Mouse (Mus musculus) G1E (cell line): ENCODE data around the gene Adcy2. TPM values are rescaled to one million over a fixed set of nuclear protein-coding genes. Genes with fewer than 3 reads are reported as not detected.

ENCODE experiments used
- ATAC-seq: 2 replicates; pipeline ENCODE4 v1.8.0; 2016; ENCODE audit warnings: mild to moderate bottlenecking; ENCODE audit not compliant: insufficient number of reproducible peaks, poor library complexity, low FRiP score, severe bottlenecking; ENCODE audit errors: extremely low read depth
- DNase-seq: peaks from one replicate; pipeline ENCODE4 v3.0.0; 2012; ENCODE audit warnings: low spot score
- H3K27me3 ChIP-seq: 2 replicates; pipeline ENCODE4 v1.6.1; 2012; ENCODE audit warnings: mild to moderate bottlenecking, low read length, inconsistent platforms; ENCODE audit not compliant: insufficient read depth
- H3K36me3 ChIP-seq: replicated peaks from 2 replicates; pipeline ENCODE3; 2012; ENCODE audit warnings: mild to moderate bottlenecking, inconsistent platforms
- H3K4me1 ChIP-seq: 2 replicates; pipeline ENCODE4 v1.6.1; 2012; ENCODE audit warnings: low read depth, low read length, inconsistent platforms, mixed read lengths; ENCODE audit not compliant: insufficient read depth
- H3K4me3 ChIP-seq: 2 replicates; pipeline ENCODE4 v1.5.1; 2012; ENCODE audit warnings: low read depth, mild to moderate bottlenecking, inconsistent platforms, low read length, moderate library complexity, mixed read lengths
- H3K9me3 ChIP-seq: replicated peaks from 2 replicates; pipeline ENCODE4 v1.6.1; 2012; ENCODE audit warnings: inconsistent platforms
- CTCF ChIP-seq: IDR thresholded peaks from 2 replicates; pipeline ENCODE4 v1.5.1; 2012; ENCODE audit warnings: low read depth, low read length, inconsistent platforms, mixed read lengths
- GATA1 ChIP-seq: IDR thresholded peaks from 2 replicates; pipeline ENCODE4 v1.6.1; 2012; ENCODE audit warnings: borderline replicate concordance, low read length, inconsistent platforms, mixed read lengths
- GATA2 ChIP-seq: IDR thresholded peaks from 2 replicates; pipeline ENCODE4 v1.6.1; 2012; ENCODE audit warnings: low read depth, low read length, inconsistent platforms, borderline replicate concordance
- POLR2AphosphoS5 ChIP-seq: IDR thresholded peaks from 2 replicates; pipeline ENCODE4 v1.6.1; 2012; ENCODE audit warnings: low read depth, low read length, inconsistent platforms; ENCODE audit not compliant: insufficient replicate concordance
- TAL1 ChIP-seq: conservative IDR thresholded peaks from 2 replicates; pipeline ENCODE4 v1.6.1; 2012; ENCODE audit warnings: low read depth, low read length, inconsistent platforms, mixed read lengths
- polyA plus RNA-seq: library from polyadenylated mRNA; stranded (reverse); fragments of >175 nt; gene quantifications from 2 replicates; pipeline ENCODE4 v1.2.3, GENCODE M21; 2012
- total RNA-seq, 2 experiments: library from RNA; stranded (forward) in 1 of 2; stranded (reverse) in 1 of 2; fragments of 200-1000 nt in 1 of 2; fragments of >200 nt in 1 of 2; fragmentation: Nextera tagmentation in 1 of 2; gene quantifications; 2 replicates each; pipeline ENCODE4 v1.2.3; 2014 to 2017

The Adcy2 gene
- total and polyA plus RNA-seq, 3 experiments, result 0.05 TPM; not detected in 2

DNA sequence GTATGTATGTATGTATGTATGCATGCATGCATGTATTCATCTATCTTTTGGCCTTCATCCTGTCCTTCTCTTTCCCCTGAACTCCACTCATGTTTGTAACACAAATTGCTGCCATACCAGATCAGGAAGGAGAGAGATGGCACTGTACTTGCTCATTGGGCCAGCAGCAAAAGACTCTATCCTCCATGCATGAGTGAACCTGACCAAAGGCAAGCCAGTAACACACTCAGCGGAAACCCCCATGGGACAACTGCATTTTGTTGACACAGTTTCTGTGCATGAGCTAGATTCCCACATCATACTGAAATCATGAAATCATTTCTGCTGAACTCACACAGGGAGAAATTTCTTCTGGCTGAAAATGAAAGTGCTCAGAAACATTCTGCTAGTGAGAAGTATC lies 172.9 kb downstream of the Adcy2 start:
- H3K4me3 ChIP-seq, result no peak overlapping the region
- no peaks in the 10 kb centered on the region for H3K27me3 ChIP-seq
- H3K4me1 ChIP-seq, result no peaks in the 10 kb centered on the region
- peaks cover 12% of the 10 kb centered on the region for H3K9me3 ChIP-seq
- no peaks in the 10 kb centered on the region for H3K36me3 ChIP-seq
- DNase-seq (no peak), ATAC-seq (no peak)
- TF ChIP-seq POLR2AphosphoS5, result no peak
- TF ChIP-seq TAL1, result no peak
- no peak for TF ChIP-seq GATA2
- no peak for TF ChIP-seq CTCF

DNA sequence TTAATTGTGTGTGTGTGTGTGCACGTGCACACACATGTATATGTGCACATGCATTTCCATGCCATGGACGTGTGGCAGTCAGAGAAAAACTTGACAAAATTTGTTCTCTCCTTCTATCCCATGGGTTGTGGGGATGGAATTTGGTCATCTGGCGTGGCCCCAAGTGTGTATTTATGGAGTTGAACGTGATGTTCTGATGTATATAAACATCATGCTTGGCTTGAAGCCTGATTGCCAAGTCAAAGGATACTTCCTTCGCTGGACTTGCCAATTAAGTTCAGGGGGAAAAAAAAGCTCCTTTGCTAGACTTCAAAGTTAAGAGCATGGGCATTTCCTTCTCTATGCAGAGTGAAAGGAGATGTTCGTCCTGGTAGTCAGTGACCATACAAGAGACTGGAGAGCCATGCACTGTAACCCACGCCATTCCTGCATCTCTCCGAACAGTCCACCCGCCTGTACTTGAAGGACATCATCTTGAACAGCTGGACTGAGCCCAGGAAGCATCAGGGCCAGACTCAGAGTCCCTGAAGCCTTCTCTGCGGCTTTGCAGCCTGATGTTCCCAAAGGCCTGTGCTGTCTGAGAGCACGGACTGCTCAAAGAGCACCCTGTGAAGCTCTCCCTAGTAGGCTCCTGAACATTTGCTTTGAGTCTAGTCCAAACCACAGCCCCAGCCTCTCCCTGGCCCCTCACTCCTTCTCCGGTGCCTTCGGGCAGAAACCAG lies 178.3 kb downstream of the Adcy2 start:
- Histone ChIP-seq H3K9me3 (peaks cover 29% of the 10 kb centered on the region), H3K4me1 (no peaks in the 10 kb centered on the region), H3K4me3 (no peak overlapping the region), H3K27me3 (no peaks in the 10 kb centered on the region), H3K36me3 (no peaks in the 10 kb centered on the region)
- TF ChIP-seq GATA2, result no peak
- TF ChIP-seq GATA1, result no peak
- no peak for TF ChIP-seq TAL1
- no peak for TF ChIP-seq CTCF
- no peak for TF ChIP-seq POLR2AphosphoS5
- DNase-seq (no peak), ATAC-seq (no peak)

DNA sequence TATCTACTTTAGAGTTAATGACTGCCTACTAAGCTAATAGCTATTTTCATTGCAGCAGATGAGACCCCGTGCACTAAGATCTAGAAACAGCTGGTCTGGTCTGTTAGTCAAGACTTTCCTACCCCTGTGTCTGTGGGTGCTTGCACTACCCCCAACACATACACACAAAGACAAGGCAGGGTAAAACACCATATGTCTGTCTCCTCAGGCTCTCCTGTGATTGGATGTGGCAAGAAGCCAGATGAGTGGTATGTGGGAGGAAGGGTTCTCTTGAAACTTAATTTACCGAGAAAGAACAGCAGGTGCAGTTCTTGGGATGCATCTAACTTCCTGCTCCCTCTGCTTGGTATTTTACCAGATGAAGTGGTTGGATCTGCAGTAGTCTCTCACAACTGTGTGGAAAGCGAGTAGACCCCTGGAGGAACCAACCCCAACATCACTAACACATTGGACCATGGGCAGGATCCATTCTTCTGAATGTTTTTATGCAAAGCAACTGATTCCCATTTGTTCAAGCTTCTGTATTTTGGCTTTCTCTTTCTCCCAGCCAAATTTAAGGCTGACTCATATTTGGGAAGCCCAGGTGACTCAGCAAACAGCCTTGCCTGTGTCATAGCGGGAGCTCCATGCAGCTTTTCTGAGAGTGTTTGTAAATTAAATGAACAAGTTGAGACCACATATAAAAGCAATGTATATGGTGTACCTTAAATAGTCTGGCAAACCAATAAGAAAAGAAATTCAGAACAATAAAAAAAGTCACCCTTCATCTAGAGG lies 183.4 kb downstream of the Adcy2 start:
- Histone ChIP-seq H3K27me3 (no peaks in the 10 kb centered on the region), H3K9me3 (peaks cover 24% of the 10 kb centered on the region), H3K4me3 (no peak overlapping the region), H3K36me3 (no peaks in the 10 kb centered on the region), H3K4me1 (no peaks in the 10 kb centered on the region)
- TF ChIP-seq CTCF (no peak), TAL1 (no peak), POLR2AphosphoS5 (no peak), GATA1 (no peak), GATA2 (no peak)
- ATAC-seq (no peak), DNase-seq (no peak)

DNA sequence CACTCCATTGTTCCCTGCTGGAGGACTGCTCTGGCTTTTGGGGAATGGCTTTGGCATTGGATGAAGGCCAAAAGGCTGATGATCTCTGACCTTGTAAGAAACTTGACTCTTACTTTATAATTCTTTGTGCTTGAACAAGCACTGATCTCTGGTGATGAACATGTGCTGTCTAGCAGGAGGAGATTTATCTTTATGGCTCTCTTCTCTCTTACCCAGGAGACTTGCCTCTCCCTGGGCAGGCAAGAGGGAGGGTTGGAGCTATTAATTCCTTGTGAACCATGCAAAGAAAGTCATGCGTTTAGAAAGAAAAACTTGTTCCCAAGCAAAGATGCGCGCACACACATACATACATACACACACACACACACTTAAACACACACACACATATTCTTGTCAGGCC lies 188.2 kb downstream of the Adcy2 start:
- TF ChIP-seq TAL1, result no peak
- TF ChIP-seq GATA2, result no peak
- TF ChIP-seq CTCF, result no peak
- no peak for TF ChIP-seq POLR2AphosphoS5
- no peak for TF ChIP-seq GATA1
- H3K36me3 ChIP-seq, result no peaks in the 10 kb centered on the region
- peaks cover 10% of the 10 kb centered on the region for H3K9me3 ChIP-seq
- H3K27me3 ChIP-seq, result no peaks in the 10 kb centered on the region
- no peak for ATAC-seq
- DNase-seq, result no peak
- H3K4me1 ChIP-seq, result no peaks in the 10 kb centered on the region
- no peak overlapping the region for H3K4me3 ChIP-seq

DNA sequence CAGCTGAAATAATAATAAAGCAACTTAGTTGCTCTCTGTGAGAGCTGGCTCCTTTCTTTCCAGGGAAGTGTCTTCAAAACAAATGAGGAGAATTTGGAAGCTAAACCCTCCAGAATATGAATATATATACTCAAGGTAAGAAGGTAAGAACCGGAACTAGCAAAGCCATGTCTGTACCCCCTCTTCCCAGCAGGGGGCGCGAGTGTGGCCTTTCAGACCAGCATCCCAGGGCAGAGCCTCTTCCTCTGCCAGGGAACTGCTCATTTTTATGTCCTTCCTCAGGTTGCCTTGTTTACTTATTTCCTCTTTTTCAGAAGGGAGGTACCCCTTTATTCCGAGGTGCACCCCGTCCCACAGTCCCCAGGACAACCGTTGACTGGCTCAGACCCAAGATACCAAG lies 199.6 kb downstream of the Adcy2 start:
- no peaks in the 10 kb centered on the region for H3K4me1 ChIP-seq
- ATAC-seq (no peak), DNase-seq (no peak)
- peaks cover 36% of the 10 kb centered on the region for H3K9me3 ChIP-seq
- no peaks in the 10 kb centered on the region for H3K27me3 ChIP-seq
- H3K4me3 ChIP-seq, result no peak overlapping the region
- TF ChIP-seq TAL1, result no peak
- no peak for TF ChIP-seq CTCF
- no peak for TF ChIP-seq GATA1
- no peak for TF ChIP-seq GATA2
- TF ChIP-seq POLR2AphosphoS5, result no peak
- no peaks in the 10 kb centered on the region for H3K36me3 ChIP-seq

DNA sequence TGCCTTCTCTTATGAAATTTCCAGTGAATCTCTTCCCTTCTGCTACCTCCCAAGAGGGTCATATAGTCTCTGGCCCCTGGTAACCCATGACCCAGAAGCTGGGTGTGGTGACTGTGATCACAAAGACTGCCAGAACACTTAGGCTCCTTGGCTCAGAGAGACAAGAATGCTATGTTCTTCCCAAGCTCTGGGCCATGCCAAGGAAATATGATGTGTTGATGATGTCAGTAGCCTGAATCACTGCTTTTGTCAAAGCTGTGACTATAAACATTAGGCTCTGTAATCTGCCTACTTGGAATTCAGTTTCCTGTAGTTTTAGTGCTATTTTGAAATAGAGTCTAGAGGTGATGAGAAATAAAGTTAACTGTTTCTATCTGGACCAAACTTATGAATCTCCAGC lies 206.1 kb downstream of the Adcy2 start:
- TF ChIP-seq POLR2AphosphoS5 (no peak), CTCF (no peak), GATA2 (no peak), GATA1 (no peak), TAL1 (no peak)
- ATAC-seq, result no peak

More for the DNA sequence above, 206.1 kb downstream of the Adcy2 start:
- Histone ChIP-seq H3K4me3 (no peak overlapping the region), H3K9me3 (peaks cover 36% of the 10 kb centered on the region), H3K36me3 (no peaks in the 10 kb centered on the region), H3K27me3 (no peaks in the 10 kb centered on the region), H3K4me1 (no peaks in the 10 kb centered on the region)
- no peak for DNase-seq
